In the genomic region with DNA sequence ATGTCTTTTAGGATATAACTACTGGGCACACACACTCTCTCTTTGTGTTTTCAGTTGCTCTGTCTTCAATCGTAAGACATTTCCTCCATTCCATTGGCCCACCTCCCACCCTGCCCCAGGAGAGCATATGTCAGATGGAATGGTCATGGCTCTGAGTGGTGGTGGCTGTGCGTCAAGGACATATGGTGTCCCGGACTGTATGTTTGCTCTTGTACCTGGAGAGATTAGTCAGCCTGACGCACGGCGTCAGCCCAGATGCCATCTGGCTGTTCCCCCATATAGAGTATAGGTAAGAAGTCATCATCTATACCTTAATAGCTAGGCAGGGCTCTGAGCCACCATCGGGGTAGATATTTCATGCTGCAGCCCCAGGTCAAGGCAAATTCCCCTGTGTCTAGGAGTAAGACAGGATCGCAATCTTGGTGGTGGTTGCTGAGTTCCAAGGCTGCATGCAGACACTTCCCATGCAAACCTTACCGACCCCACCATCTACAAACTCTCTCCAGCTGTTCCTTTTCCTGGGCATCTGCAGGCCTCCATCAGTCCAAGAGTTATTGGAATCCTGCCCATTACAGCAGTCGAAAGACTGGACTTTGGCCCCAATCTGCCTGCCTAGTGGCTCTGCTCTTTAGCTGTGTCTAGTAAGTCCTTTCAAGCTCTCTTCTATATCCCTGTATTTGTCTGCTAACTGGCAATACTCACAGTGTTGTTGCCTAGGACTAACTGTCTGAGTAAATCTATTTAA, we compare ENCODE assay signal across 18 mouse cellular contexts. TPM values are rescaled to one million over a fixed set of nuclear protein-coding genes. Genes with fewer than 3 reads are reported as not detected.
A peak's percentile ranks its signal among the peaks of the same experiment; 100 is the strongest.
DNase-seq lines count a peak whose midpoint lies in the region; ATAC-seq lines count a peak whose summit lies in the region.
"Had no signal": no experiment of that assay in that cellular context is flagged by ENCODE, and none has a peak within 500 bp of the region (broad histone marks: within the 10 kb centered on the region; RNA-seq: fewer than 3 reads in every experiment).

No protein-coding gene starts in this region.

- peak overlapping the region; percentile 18; the same call in 1 of the 2 replicates for H3K27ac ChIP-seq in intestine, embryonic 16.5 days (ENCODE audit: low read length)
- H3K27ac ChIP-seq in stomach, embryonic 14.5 days (ENCODE audit: low read length): no peak overlapping the region
- H3K27ac ChIP-seq: embryonic facial prominence, embryonic 12.5 days; forebrain, embryonic 10.5 days; limb, embryonic 13.5 days had no signal

- no peak overlapping the region for H3K9ac ChIP-seq in intestine, embryonic 16.5 days (ENCODE audit: low read depth, low read length)
- H3K9ac ChIP-seq in stomach, embryonic 14.5 days (replicated peaks; ENCODE audit: low read depth, low read length): no peak overlapping the region
- H3K9ac ChIP-seq: embryonic facial prominence, embryonic 12.5 days; limb, embryonic 13.5 days had no signal

- no peaks in the 10 kb centered on the region for H3K27me3 ChIP-seq in intestine, embryonic 16.5 days (replicated peaks; ENCODE audit: control insufficient read depth, insufficient read depth, low read length)
- H3K27me3 ChIP-seq in stomach, embryonic 14.5 days (ENCODE audit: control insufficient read depth, insufficient read depth, low read length): no peaks in the 10 kb centered on the region
- H3K27me3 ChIP-seq: embryonic facial prominence, embryonic 12.5 days; limb, embryonic 13.5 days had no signal

- H3K9me3 ChIP-seq in intestine, embryonic 16.5 days (ENCODE audit: control insufficient read depth, low read length): no peaks in the 10 kb centered on the region
- H3K9me3 ChIP-seq in stomach, embryonic 14.5 days (ENCODE audit: control insufficient read depth, low read depth, low read length): no peaks in the 10 kb centered on the region
- H3K9me3 ChIP-seq: embryonic facial prominence, embryonic 12.5 days; forebrain, embryonic 10.5 days; limb, embryonic 13.5 days had no signal

- WGBS in intestine, embryonic 16.5 days: 61% methylated on average over 10 of the region's 10 CpGs
- WGBS in stomach, embryonic 14.5 days: 64% methylated on average over 10 of the region's 10 CpGs

- peak; percentile 95 for ATAC-seq in intestine, embryonic 16.5 days
- peak; percentile 38; the same call in 1 of the 2 replicates for ATAC-seq in stomach, embryonic 14.5 days (ENCODE audit: insufficient number of reproducible peaks, insufficient read depth, low FRiP score, low read depth)
- ATAC-seq in activated CD4-positive, CD25-positive, alpha-beta regulatory T cell, adult 4 months: no peak
- ATAC-seq: CD4-positive, CD25-positive, alpha-beta regulatory T cell, adult 4 months; inflammation-experienced regulatory T-cells, adult 6 months had no signal

- no peak overlapping the region for H3K4me3 ChIP-seq in intestine, embryonic 16.5 days (ENCODE audit: low read length)
- H3K4me3 ChIP-seq in stomach, embryonic 14.5 days (ENCODE audit: low read depth, low read length): no peak overlapping the region
- H3K4me3 ChIP-seq: embryonic facial prominence, embryonic 12.5 days; forebrain, embryonic 10.5 days; limb, embryonic 13.5 days had no signal

- intact Hi-C loops in left cerebral cortex, postnatal 4 days (cut with DNase I): no loop called here
- intact Hi-C loops in left cerebral cortex, postnatal 36 days (cut with DNase I): no loop called here

- H3K4me2 ChIP-seq in intestine, embryonic 16.5 days (ENCODE audit: low read depth, low read length): no peak overlapping the region
- H3K4me2 ChIP-seq in stomach, embryonic 14.5 days (replicated peaks; ENCODE audit: low read depth, low read length): no peak overlapping the region
- H3K4me2 ChIP-seq: embryonic facial prominence, embryonic 12.5 days; limb, embryonic 13.5 days had no signal

- H3K36me3 ChIP-seq in intestine, embryonic 16.5 days (ENCODE audit: control insufficient read depth, insufficient read depth, low read length): no peaks in the 10 kb centered on the region
- no peaks in the 10 kb centered on the region for H3K36me3 ChIP-seq in stomach, embryonic 14.5 days (ENCODE audit: control insufficient read depth, insufficient read depth, low read length)
- H3K36me3 ChIP-seq: embryonic facial prominence, embryonic 12.5 days; forebrain, embryonic 10.5 days; limb, embryonic 13.5 days had no signal

- DNase-seq in left cerebral cortex, postnatal 4 days: peak; percentile 70
- no peak for DNase-seq in left cerebral cortex, postnatal 36 days (ENCODE audit: low spot score in 2 of 2)
- peak; percentile 60 to 67 for DNase-seq in kidney, postnatal 25 days
- DNase-seq in right cerebral cortex, postnatal 4 days: no peak
- DNase-seq: cerebellum, adult 8-10 months; layer of hippocampus, postnatal 36 days; midbrain, embryonic 14.5 days; thymus, adult 2 months had no signal

- peaks cover 11% of the 10 kb centered on the region for H3K4me1 ChIP-seq in intestine, embryonic 16.5 days (ENCODE audit: control insufficient read depth, insufficient read depth, low read length)
- H3K4me1 ChIP-seq in stomach, embryonic 14.5 days (ENCODE audit: control insufficient read depth, insufficient read depth, low read length): no peaks in the 10 kb centered on the region
- H3K4me1 ChIP-seq: embryonic facial prominence, embryonic 12.5 days; forebrain, embryonic 10.5 days; limb, embryonic 13.5 days had no signal

RNA-seq across cellular contexts. Expression of gene Foxa2, which starts 53.7 kb away (rescaled TPM):
- total RNA-seq in left cerebral cortex, postnatal 4 days (2021): not detected
- total RNA-seq in left cerebral cortex, postnatal 36 days (2021): not detected
- 3.4 and 4.1 TPM in 2 replicates for polyA plus RNA-seq in intestine, embryonic 16.5 days (2015; fragmentation: Nextera tagmentation; extraction: Ambion mirVana)
- 18.2 and 20.4 TPM in 2 replicates for polyA plus RNA-seq in stomach, embryonic 14.5 days (2014; fragmentation: Nextera tagmentation; extraction: Ambion mirVana)
- polyA plus RNA-seq in activated CD4-positive, CD25-positive, alpha-beta regulatory T cell, adult 4 months (2017; shearing (Covaris generic)): not detected
- total RNA-seq: heart, adult 8-10 months; heart, postnatal 25 days; layer of hippocampus, postnatal 36 days had no signal
- polyA plus RNA-seq: CD4-positive, CD25-positive, alpha-beta regulatory T cell, adult 4 months; inflammation-experienced regulatory T-cells, adult 6 months had no signal

Comparison
In these comparisons a context has a peak if more than half of its experiments do, and no peak if none do; other contexts are left out.
1. DNase-seq: peak in left cerebral cortex, postnatal 4 days (single experiment) and kidney, postnatal 25 days (2 of 2); none in left cerebral cortex, postnatal 36 days (0 of 2) and right cerebral cortex, postnatal 4 days (single experiment).